Mouse (Mus musculus) cerebellum, adult 2 months (tissue): ENCODE data around the gene Spred3.

Experiments used
- CTCF ChIP-seq: fragments of 200-500 bp; IDR thresholded peaks from 2 replicates; pipeline ENCODE4 v1.5.1; 2011; ENCODE audit warnings: low read depth, mild to moderate bottlenecking, control low read depth, low read length, moderate library complexity, borderline replicate concordance; ENCODE audit not compliant: insufficient read depth
- POLR2A ChIP-seq: fragments of 200-500 bp; IDR thresholded peaks from 2 replicates; pipeline ENCODE4 v1.6.1; 2011; ENCODE audit warnings: low read length, control low read depth, borderline replicate concordance; ENCODE audit not compliant: insufficient read depth

GRCm38 (mm10) chr7:29169231-29170065, 763 bp downstream of the Spred3 start:
- TF ChIP-seq CTCF: no peak
- TF ChIP-seq POLR2A: 0 out of 2 replicates have a peak, but pooled peaks have one; percentile 11
